Mouse (Mus musculus) embryonic facial prominence, embryonic 13.5 days (tissue): ENCODE data around the gene Pdx1. TPM values are rescaled to one million over a fixed set of nuclear protein-coding genes. Genes with fewer than 3 reads are reported as not detected.

Source experiments
- ATAC-seq: fragments of 200-750 bp; cut with Nextera tagmentation; 2 replicates; pipeline ENCODE4 v1.8.0; 2017; ENCODE audit warnings: low read depth; ENCODE audit not compliant: insufficient number of reproducible peaks, insufficient read depth, low FRiP score, low TSS enrichment
- H3K27ac ChIP-seq: fragments of 300-500 bp; sonication (generic); 2 replicates; pipeline ENCODE4 v1.5.1; 2015; ENCODE audit warnings: moderate library complexity, mild to moderate bottlenecking, inconsistent platforms
- H3K27me3 ChIP-seq: fragments of 300-500 bp; sonication (generic); 2 replicates; pipeline ENCODE4 v1.6.1; 2015; ENCODE audit warnings: mild to moderate bottlenecking, inconsistent platforms
- H3K36me3 ChIP-seq: fragments of 300-500 bp; sonication (generic); 2 replicates; pipeline ENCODE4 v1.6.1; 2015; ENCODE audit warnings: mild to moderate bottlenecking, inconsistent platforms
- H3K4me1 ChIP-seq: fragments of 300-500 bp; sonication (generic); 2 replicates; pipeline ENCODE4 v1.6.1; 2015; ENCODE audit warnings: inconsistent platforms
- H3K4me2 ChIP-seq: fragments of 300-500 bp; sonication (generic); 2 replicates; pipeline ENCODE4 v1.6.1; 2015; ENCODE audit warnings: moderate library complexity, mild to moderate bottlenecking, inconsistent platforms
- H3K4me3 ChIP-seq: fragments of 300-500 bp; sonication (generic); 2 replicates; pipeline ENCODE4 v1.5.1; 2015; ENCODE audit warnings: mild to moderate bottlenecking, inconsistent platforms
- H3K9ac ChIP-seq: fragments of 300-500 bp; sonication (generic); 2 replicates; pipeline ENCODE4 v1.6.1; 2015; ENCODE audit warnings: mild to moderate bottlenecking, inconsistent platforms
- H3K9me3 ChIP-seq: fragments of 300-500 bp; sonication (generic); 2 replicates; pipeline ENCODE4 v1.6.1; 2016; ENCODE audit warnings: inconsistent platforms
- WGBS: fragments of 180-500 bp; shearing (Covaris S2); methylation state at CpG from one replicate; pipeline ENCODE4 v1.1.7; 2015; ENCODE audit warnings: mixed read lengths; 5-methylcytosine and 5-hydroxymethylcytosine counted together
- microRNA-seq: library from miRNA; unstranded; fragments of <30 nt; microRNA quantifications from one replicate; pipeline ENCODE4, GENCODE M21; 2016
- polyA plus RNA-seq: library from polyadenylated mRNA; unstranded; fragments of >200 nt; fragmentation: Nextera tagmentation; extraction: Ambion mirVana; gene quantifications from 2 replicates; pipeline ENCODE4 v1.2.1, GENCODE M21; 2015

Pdx1 gene
- polyA plus RNA-seq, 1 experiment from 2014 or later, result not detected

GRCm38 (mm10) chr5:147315432-147316075 is 45.8 kb downstream of the Pdx1 start:
- no peaks in the 10 kb centered on the region for H3K9me3 ChIP-seq
- H3K9ac ChIP-seq, result no peak overlapping the region
- no peak for ATAC-seq
- H3K36me3 ChIP-seq, result no peaks in the 10 kb centered on the region
- H3K27me3 ChIP-seq, result peaks cover 100% of the 10 kb centered on the region
- H3K4me3 ChIP-seq, result peak overlapping the region; percentile 1; the same call in 1 of the 2 replicates
- peaks cover 6% of the 10 kb centered on the region; the same call in 1 of the 2 replicates for H3K4me1 ChIP-seq
- no peak overlapping the region for H3K27ac ChIP-seq
- H3K4me2 ChIP-seq, result 0 out of 2 replicates have a peak overlapping the region, but pooled peaks have one; percentile 9
- 2% methylated on average over 25 of the region's 25 CpGs for WGBS

DNA sequence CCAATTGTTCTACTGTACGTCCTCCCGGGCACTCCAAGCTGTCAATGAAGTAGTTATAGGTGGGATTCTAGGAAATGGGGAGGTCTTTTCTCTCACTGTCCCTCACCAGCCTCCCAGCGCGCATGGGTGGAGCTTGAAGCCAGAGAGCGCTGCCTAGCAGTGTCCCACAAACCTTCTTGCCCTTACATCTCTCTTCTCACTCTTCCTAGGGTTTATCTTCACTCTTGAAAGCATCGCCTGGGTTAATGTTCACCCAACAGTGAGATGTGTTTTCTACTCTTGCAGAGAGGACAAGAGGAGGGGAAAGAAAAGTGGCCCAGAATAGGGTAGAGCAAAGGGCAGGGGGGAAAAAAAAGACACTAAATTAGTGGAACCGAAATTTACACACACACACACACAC is 47.6 kb downstream of the Pdx1 start:
- peaks cover 6% of the 10 kb centered on the region; the same call in 1 of the 2 replicates for H3K4me1 ChIP-seq
- 5% methylated on average over 7 of the region's 7 CpGs for WGBS
- H3K9me3 ChIP-seq, result no peaks in the 10 kb centered on the region
- no peak overlapping the region for H3K4me3 ChIP-seq
- no peak for ATAC-seq
- H3K36me3 ChIP-seq, result no peaks in the 10 kb centered on the region
- H3K4me2 ChIP-seq, result no peak overlapping the region
- H3K27ac ChIP-seq, result no peak overlapping the region
- peaks cover 99% of the 10 kb centered on the region for H3K27me3 ChIP-seq
- no peak overlapping the region for H3K9ac ChIP-seq

DNA sequence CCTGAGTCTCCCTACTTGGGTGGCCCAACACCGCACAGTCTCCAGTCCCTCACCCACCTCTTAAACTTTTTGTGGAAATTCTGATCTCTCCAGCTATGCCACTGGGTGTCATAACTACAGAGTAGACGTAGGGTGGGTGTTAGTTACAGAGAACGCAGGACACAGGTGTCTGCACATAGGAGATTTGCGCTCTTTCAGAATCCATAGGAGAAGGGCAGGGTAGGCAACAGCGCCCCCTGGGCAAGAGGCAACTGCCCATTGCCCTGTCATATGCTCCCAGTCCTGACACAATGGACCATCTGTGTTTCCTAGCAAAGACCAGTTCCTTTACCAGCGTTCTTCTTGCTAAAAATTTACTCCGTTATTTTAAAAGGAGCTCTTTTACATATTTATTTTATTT is 48.2 kb downstream of the Pdx1 start:
- Histone ChIP-seq H3K4me3 (no peak overlapping the region), H3K9me3 (no peaks in the 10 kb centered on the region), H3K4me2 (no peak overlapping the region), H3K4me1 (peaks cover 6% of the 10 kb centered on the region; the same call in 1 of the 2 replicates), H3K9ac (no peak overlapping the region), H3K36me3 (no peaks in the 10 kb centered on the region), H3K27ac (no peak overlapping the region), H3K27me3 (peaks cover 98% of the 10 kb centered on the region)
- WGBS, result 20% methylated on average over 7 of the region's 7 CpGs
- no peak for ATAC-seq

DNA sequence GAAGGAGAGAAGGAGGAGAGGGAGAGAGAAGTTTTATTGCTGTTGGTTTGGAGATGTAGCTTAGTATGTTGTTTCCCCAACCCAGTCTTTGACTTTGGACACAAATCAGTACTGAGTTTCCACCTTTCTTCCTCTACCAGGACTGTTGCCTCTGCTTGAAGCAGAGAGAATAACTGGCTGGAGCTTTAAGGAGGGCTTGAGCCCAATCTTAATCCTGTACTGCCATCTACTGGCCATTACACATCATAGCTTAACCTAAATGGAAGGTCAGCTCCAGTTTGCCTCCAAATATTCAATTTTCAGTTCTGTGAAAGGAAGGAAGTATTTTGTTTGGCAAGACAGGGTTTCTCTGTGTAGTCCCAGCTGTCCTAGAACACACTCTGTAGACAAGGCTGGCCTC is 49.9 kb downstream of the Pdx1 start:
- H3K27me3 ChIP-seq, result peaks cover 88% of the 10 kb centered on the region
- no peak for ATAC-seq
- no peaks in the 10 kb centered on the region for H3K9me3 ChIP-seq
- no peak overlapping the region for H3K9ac ChIP-seq
- no peak overlapping the region for H3K4me3 ChIP-seq
- H3K4me1 ChIP-seq, result peaks cover 6% of the 10 kb centered on the region; the same call in 1 of the 2 replicates
- H3K4me2 ChIP-seq, result no peak overlapping the region
- no peaks in the 10 kb centered on the region for H3K36me3 ChIP-seq
- H3K27ac ChIP-seq, result no peak overlapping the region

DNA sequence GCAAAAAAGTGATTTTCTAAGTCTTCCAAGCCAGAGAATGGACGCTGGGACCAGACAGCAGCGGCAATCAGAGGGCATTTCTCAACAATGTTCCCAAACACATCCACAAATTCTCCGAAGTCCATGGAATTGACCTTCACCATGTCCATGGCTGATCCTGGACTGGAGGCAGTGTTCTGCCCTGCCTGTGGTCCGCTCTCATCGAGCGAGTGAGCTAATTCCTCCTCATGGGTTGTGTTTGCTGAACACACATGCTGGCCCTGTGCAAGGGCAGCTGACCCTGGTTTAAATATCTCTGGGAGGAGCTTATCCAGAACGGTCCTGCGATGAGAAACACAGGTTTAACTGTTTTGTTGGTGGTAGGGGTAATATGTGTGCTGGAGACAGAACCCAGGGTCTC is 52.4 kb downstream of the Pdx1 start, which contains the start of gene Urad:
TSS of gene Urad (minus strand) at position 258 of the 400 bp plus-strand sequence.
- Histone ChIP-seq H3K36me3 (no peaks in the 10 kb centered on the region), H3K4me2 (peak within 1 kb of the TSS; percentile 11; the same call in 1 of the 2 replicates), H3K4me1 (no peaks in the 10 kb centered on the region), H3K9me3 (no peaks in the 10 kb centered on the region), H3K4me3 (no peak within 1 kb of the TSS), H3K9ac (no peak within 1 kb of the TSS), H3K27me3 (peaks cover 63% of the 10 kb centered on the region), H3K27ac (no peak within 1 kb of the TSS)
- ATAC-seq, result no peak
- 67% methylated on average over 8 of the region's 8 CpGs for WGBS

GRCm38 (mm10) chr5:147323237-147323917 is 53.6 kb downstream of the Pdx1 start:
- no peak overlapping the region for H3K27ac ChIP-seq
- peak overlapping the region; percentile 11; the same call in 1 of the 2 replicates for H3K4me2 ChIP-seq
- no peak overlapping the region for H3K4me3 ChIP-seq
- H3K9me3 ChIP-seq, result no peaks in the 10 kb centered on the region
- no peak overlapping the region for H3K9ac ChIP-seq
- ATAC-seq, result no peak
- H3K36me3 ChIP-seq, result no peaks in the 10 kb centered on the region
- WGBS, result 17% methylated on average over 17 of the region's 17 CpGs
- H3K4me1 ChIP-seq, result no peaks in the 10 kb centered on the region
- H3K27me3 ChIP-seq, result peaks cover 51% of the 10 kb centered on the region

Small RNA genes lying within 50 kb of the gene (microRNA-seq; reads per million reads assigned to microRNA genes)
- gene Mir7k, result not detected

Other genes with a start within 250 kb of the Pdx1 start
- 13.7 and 13.8 TPM in 2 replicates for gene Lnx2, start 193.4 kb upstream of the Pdx1 start, polyA plus RNA-seq
- gene Polr1d, start 192.9 kb upstream of the Pdx1 start, polyA plus RNA-seq, result 116 and 127 TPM in 2 replicates
- not detected in 2 replicates for gene Gsx1, start 81.3 kb upstream of the Pdx1 start, polyA plus RNA-seq
- 0.56 TPM in 1 of 2 replicates, not detected in the other for gene Cdx2, start 37.3 kb downstream of the Pdx1 start, polyA plus RNA-seq
- not detected in 2 replicates for gene Urad, start 52.5 kb downstream of the Pdx1 start, polyA plus RNA-seq
- gene Flt3, start 130.5 kb downstream of the Pdx1 start, polyA plus RNA-seq, result 0.25 TPM in 1 of 2 replicates, not detected in the other
- gene Pan3, start 160.2 kb downstream of the Pdx1 start, polyA plus RNA-seq, result 72.7 and 86.9 TPM in 2 replicates